Mouse (Mus musculus): ENCODE data around the gene Ndufaf5. TPM values are rescaled to one million over a fixed set of nuclear protein-coding genes. Genes with fewer than 3 reads are reported as not detected.

The Ndufaf5 gene
- polyA plus RNA-seq (2014; fragmentation: Illumina TruSeq; extraction: RNeasy Lipid Tissue Mini Kit (QIAGEN cat#74804); ENCODE audit: low read depth, low replicate concordance) = 45.7 TPM

DNA sequence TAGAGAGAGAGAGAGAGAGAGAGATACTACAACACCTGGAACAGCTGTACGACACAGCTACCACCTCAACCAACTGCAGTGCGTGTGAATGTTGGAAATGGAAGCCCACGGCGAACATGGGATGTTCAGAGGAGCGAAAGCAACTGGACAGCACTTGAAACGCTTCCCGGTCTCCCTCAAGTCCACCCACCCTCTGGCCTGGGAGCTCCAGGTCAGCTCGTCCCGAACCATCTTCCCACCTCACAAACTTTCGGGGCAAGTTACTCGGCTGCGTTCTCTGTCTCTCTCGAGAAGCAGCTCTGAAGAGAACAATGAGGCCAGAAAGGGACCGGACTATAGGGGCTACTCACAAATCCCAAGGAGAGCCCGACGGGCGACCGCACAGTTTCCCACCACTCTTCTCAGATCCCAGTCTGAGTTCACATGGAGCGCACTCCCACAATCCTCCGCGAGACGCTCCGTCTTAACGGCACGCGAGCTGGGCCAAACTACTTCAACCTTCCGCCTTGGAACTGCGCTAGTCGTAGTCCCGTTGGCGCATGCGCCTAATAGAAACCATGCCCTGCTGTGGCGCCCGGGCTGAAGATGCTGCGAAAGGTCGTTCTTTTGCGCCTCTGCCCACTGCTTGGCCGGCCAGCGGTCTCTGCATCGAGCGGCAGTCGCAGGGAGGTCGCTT lies at the start of gene Ndufaf5, which contains the start of gene Esf1:
Gene Ndufaf5, plus strand, starts transcription at position 523 of the 676 bp plus-strand sequence.
Gene Esf1, minus strand, starts transcription at position 438 of the 676 bp plus-strand sequence.

GRCm38 (mm10) chr2:140151743-140152142 lies 18.7 kb upstream of the Ndufaf5 start, which contains the start of gene Gm17374:
Gene Gm17374 (plus strand): TSS chr2:140152043.

Other genes with a start within 250 kb of the Ndufaf5 start
- gene Tasp1, start 103.8 kb upstream of the Ndufaf5 start, polyA plus RNA-seq (2014; fragmentation: Illumina TruSeq; extraction: RNeasy Lipid Tissue Mini Kit (QIAGEN cat#74804); ENCODE audit: low read depth, low replicate concordance) = 22.8 TPM
- not detected for gene Gm17374, start 18.6 kb upstream of the Ndufaf5 start, polyA plus RNA-seq (2014; fragmentation: Illumina TruSeq; extraction: RNeasy Lipid Tissue Mini Kit (QIAGEN cat#74804); ENCODE audit: low read depth, low replicate concordance)
- 48.9 TPM for gene Esf1, start 85 bp upstream of the Ndufaf5 start, polyA plus RNA-seq (2014; fragmentation: Illumina TruSeq; extraction: RNeasy Lipid Tissue Mini Kit (QIAGEN cat#74804); ENCODE audit: low read depth, low replicate concordance)
- not detected for gene Sel1l2, start 219.1 kb downstream of the Ndufaf5 start, polyA plus RNA-seq (2014; fragmentation: Illumina TruSeq; extraction: RNeasy Lipid Tissue Mini Kit (QIAGEN cat#74804); ENCODE audit: low read depth, low replicate concordance)
- gene Macrod2, start 224.7 kb downstream of the Ndufaf5 start, polyA plus RNA-seq (2014; fragmentation: Illumina TruSeq; extraction: RNeasy Lipid Tissue Mini Kit (QIAGEN cat#74804); ENCODE audit: low read depth, low replicate concordance) = 141 TPM